Mouse (Mus musculus): ENCODE measurements around the gene Dysf. TPM values are rescaled to one million over a fixed set of nuclear protein-coding genes. Genes with fewer than 3 reads are reported as not detected.

Dysf gene
- total and polyA plus RNA-seq, 2 experiments from 2014 or later: 1.4 to 1.7 TPM

DNA sequence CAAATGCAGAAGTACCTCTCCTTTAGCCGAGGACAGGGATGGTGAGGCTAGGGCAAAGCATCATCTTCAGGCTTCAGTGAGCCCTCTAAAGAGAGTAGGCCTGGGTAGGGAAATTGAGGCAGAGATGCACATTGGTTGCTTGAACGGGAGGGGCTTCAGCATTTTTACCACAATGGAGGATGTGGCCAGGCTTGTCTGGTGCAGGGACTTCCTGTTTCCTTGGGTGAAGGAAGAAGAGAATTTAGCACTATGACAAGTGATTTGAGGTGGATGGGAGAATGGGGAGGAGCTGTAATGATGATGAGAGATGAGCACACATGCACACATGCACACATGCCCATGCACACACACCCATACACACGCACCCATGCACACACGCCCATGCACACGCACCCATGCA, 188.1 kb downstream of the Dysf start:
- Histone ChIP-seq H3K4me1 (ENCODE audit: insufficient read depth, low read length) (no peaks in the 10 kb centered on the region), H3K4me3 (ENCODE audit: low read depth, low read length) (no peak overlapping the region), H3K27me3 (ENCODE audit: insufficient read depth, low read length) (no peaks in the 10 kb centered on the region), H3K27ac (ENCODE audit: low read depth, low read length) (no peak overlapping the region), H3K36me3 (ENCODE audit: insufficient read depth, low read length) (no peaks in the 10 kb centered on the region), H3K9ac (replicated peaks; ENCODE audit: low read length, poor library complexity, severe bottlenecking) (no peak overlapping the region), H3K9me3 (ENCODE audit: low read length) (no peaks in the 10 kb centered on the region), H3K4me2 (ENCODE audit: low read depth, low read length, poor library complexity, severe bottlenecking) (no peak overlapping the region)
- WGBS: 97% methylated on average over 5 of the region's 5 CpGs
- TF ChIP-seq CTCF (IDR thresholded peaks at IDR 0.05): no peak
- DNase-seq (ENCODE audit: low spot score) (no peak), ATAC-seq (ENCODE audit: low FRiP score) (no peak)

DNA sequence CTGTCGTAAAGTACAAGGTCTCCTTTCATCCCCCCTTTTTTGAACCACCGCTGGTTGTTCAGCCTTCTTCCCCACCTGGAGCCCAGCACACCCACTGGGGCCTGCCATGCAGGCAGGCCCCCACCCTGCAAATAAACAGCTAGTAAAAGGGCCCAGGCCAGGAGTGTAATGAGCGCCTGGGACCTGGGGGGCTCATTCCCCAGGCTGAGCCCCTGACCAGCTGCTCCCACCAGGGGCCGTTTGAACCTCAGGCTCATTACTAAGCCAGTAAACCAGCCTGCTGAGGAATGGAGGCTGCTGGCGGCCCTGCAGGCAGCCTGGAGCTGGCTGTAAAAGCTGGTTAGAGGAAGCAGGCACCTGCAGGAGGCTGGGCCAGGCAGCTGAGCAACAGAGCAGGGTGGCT, 189.4 kb downstream of the Dysf start:
- Histone ChIP-seq H3K27me3 (ENCODE audit: insufficient read depth, low read length) (no peaks in the 10 kb centered on the region), H3K36me3 (ENCODE audit: insufficient read depth, low read length) (no peaks in the 10 kb centered on the region), H3K9ac (replicated peaks; ENCODE audit: low read length, poor library complexity, severe bottlenecking) (no peak overlapping the region), H3K4me3 (ENCODE audit: low read depth, low read length) (no peak overlapping the region), H3K4me1 (ENCODE audit: insufficient read depth, low read length) (no peaks in the 10 kb centered on the region), H3K27ac (ENCODE audit: low read depth, low read length) (no peak overlapping the region), H3K4me2 (ENCODE audit: low read depth, low read length, poor library complexity, severe bottlenecking) (no peak overlapping the region), H3K9me3 (ENCODE audit: low read length) (no peaks in the 10 kb centered on the region)
- DNase-seq (ENCODE audit: low spot score) (no peak), ATAC-seq (ENCODE audit: low FRiP score) (no peak)
- WGBS: 24% methylated on average over 5 of the region's 5 CpGs
- TF ChIP-seq CTCF (IDR thresholded peaks at IDR 0.05): no peak

DNA sequence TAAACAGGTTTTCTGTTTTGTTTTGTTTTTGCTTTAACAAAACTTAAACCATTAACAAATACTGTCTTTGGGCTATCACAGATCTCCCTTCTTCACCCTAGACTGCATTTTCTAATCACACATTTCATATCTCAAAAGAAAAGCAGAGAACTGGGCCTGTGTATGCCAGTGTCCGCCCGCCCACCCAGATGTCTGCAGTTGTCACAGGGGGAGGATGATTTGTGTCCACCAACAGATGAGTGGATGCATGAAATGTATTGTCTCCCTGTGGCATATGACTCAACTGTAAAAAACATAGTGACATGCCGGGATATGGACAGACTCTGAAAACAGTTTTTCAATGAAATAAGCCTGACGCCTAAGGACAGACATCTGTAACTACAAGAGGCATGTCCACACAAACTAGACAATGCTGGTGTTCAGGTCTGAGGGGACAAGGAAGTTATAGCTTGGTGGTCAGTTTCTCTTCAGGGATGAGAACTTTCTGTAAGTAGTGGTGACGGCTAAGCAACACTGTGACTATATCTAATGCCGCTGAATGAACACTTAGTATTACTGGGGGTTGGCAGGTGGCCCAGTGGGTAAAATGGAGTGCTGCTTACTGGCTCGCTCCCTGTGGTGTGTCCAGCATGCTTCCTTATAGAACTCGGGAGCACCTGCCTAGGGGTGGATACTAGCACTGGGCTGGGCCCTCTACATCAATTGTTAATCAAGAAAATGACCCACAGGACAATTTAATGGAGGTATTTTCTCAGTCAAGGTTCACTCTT, 193.5 kb downstream of the Dysf start:
- no peak overlapping the region for H3K4me2 ChIP-seq (ENCODE audit: low read depth, low read length, poor library complexity, severe bottlenecking)
- no peak for DNase-seq (ENCODE audit: low spot score)
- no peaks in the 10 kb centered on the region for H3K9me3 ChIP-seq (ENCODE audit: low read length)
- ATAC-seq (ENCODE audit: low FRiP score): no peak
- H3K27me3 ChIP-seq (ENCODE audit: insufficient read depth, low read length): no peaks in the 10 kb centered on the region
- TF ChIP-seq CTCF (IDR thresholded peaks at IDR 0.05): no peak
- 83% methylated on average over 8 of the region's 8 CpGs for WGBS
- no peak overlapping the region for H3K4me3 ChIP-seq (ENCODE audit: low read depth, low read length)
- H3K36me3 ChIP-seq (ENCODE audit: insufficient read depth, low read length): no peaks in the 10 kb centered on the region
- no peaks in the 10 kb centered on the region for H3K4me1 ChIP-seq (ENCODE audit: insufficient read depth, low read length)
- no peak overlapping the region for H3K27ac ChIP-seq (ENCODE audit: low read depth, low read length)
- no peak overlapping the region for H3K9ac ChIP-seq (replicated peaks; ENCODE audit: low read length, poor library complexity, severe bottlenecking)

DNA sequence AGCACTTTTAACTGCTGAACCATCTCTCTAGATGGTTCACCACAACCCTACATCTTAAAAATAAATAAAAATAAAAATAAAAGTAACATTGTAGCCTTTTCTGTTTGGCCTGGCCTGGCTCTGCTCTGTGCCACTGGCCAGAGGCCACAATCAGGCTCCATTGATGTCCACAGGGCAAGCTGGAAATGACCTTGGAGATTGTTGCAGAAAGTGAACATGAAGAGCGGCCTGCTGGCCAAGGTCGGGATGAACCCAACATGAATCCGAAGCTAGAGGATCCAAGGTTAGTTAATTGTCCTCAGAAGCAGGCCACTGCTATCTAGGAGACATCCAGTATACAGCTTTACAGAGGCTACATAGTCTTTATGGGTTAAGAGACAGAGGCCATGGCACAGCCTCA, 197.2 kb downstream of the Dysf start:
- WGBS: 90% methylated on average over 3 of the region's 3 CpGs
- no peaks in the 10 kb centered on the region for H3K4me1 ChIP-seq (ENCODE audit: insufficient read depth, low read length)
- no peak overlapping the region for H3K4me3 ChIP-seq (ENCODE audit: low read depth, low read length)
- H3K27ac ChIP-seq (ENCODE audit: low read depth, low read length): no peak overlapping the region
- H3K9ac ChIP-seq (replicated peaks; ENCODE audit: low read length, poor library complexity, severe bottlenecking): no peak overlapping the region
- no peak for DNase-seq (ENCODE audit: low spot score)
- no peaks in the 10 kb centered on the region for H3K9me3 ChIP-seq (ENCODE audit: low read length)
- ATAC-seq (ENCODE audit: low FRiP score): no peak
- TF ChIP-seq CTCF (IDR thresholded peaks at IDR 0.05): no peak
- no peaks in the 10 kb centered on the region for H3K36me3 ChIP-seq (ENCODE audit: insufficient read depth, low read length)
- no peak overlapping the region for H3K4me2 ChIP-seq (ENCODE audit: low read depth, low read length, poor library complexity, severe bottlenecking)
- H3K27me3 ChIP-seq (ENCODE audit: insufficient read depth, low read length): no peaks in the 10 kb centered on the region

DNA sequence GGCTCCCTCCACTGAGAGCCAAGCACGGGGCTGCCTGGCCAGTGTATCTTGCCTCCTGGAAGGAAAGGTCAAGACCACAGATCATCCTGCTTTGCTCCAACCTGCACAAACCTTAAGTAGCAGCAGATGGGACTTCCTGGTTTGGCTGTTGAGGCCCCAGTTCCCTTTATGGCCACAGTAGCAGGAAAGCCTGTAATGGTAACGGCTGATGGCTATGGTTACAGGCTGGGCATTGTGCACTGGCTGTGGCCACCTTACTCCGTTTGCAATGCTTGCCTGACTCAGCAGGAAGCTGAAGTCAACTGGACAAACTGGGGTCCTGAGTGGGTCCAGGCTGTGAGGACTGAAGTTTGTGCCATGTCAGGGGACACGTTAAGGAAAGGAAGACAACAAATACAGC, 200.2 kb downstream of the Dysf start:
- no peaks in the 10 kb centered on the region for H3K27me3 ChIP-seq (ENCODE audit: insufficient read depth, low read length)
- no peak for ATAC-seq (ENCODE audit: low FRiP score)
- no peak for DNase-seq (ENCODE audit: low spot score)
- H3K9ac ChIP-seq (replicated peaks; ENCODE audit: low read length, poor library complexity, severe bottlenecking): no peak overlapping the region
- H3K4me2 ChIP-seq (ENCODE audit: low read depth, low read length, poor library complexity, severe bottlenecking): no peak overlapping the region
- H3K36me3 ChIP-seq (ENCODE audit: insufficient read depth, low read length): no peaks in the 10 kb centered on the region
- H3K4me3 ChIP-seq (ENCODE audit: low read depth, low read length): no peak overlapping the region
- 85% methylated on average over 4 of the region's 4 CpGs for WGBS
- no peaks in the 10 kb centered on the region for H3K4me1 ChIP-seq (ENCODE audit: insufficient read depth, low read length)
- H3K27ac ChIP-seq (ENCODE audit: low read depth, low read length): no peak overlapping the region
- no peak for TF ChIP-seq CTCF (IDR thresholded peaks at IDR 0.05)
- H3K9me3 ChIP-seq (ENCODE audit: low read length): no peaks in the 10 kb centered on the region

DNA sequence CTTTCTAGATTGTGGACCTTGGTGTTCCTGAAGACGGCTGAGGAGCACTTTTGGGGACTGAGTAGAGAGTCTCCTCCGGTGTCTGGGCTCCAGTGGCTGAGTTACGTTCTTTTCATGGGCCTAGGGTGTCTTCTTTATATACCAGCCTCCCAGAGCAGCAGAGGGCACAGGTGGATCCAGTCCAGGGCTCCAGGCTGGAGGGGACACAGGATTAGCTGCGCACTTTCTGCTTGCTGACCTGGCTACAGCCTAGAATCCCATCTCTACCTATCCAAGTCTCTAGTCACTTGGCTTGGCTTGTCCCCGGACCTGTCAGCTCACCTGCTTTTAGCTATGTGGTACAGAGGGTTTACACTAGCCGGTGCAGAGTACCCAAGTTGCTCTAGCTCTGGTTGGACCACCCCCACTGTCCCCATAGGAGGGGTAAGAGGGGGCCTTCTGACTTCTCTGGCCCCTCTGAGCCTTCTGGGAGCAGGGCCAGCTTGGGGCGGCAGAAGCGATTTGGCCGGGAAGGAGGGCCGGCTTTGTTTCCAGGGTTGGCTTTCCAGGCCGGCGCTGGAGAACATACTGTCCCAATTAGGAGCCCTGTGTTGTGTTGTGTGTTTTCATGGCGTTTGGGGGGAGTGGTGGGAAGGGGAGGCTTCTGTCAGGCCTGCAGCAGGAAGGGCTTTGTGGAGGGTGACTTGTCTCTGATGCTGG, 201.5 kb downstream of the Dysf start:
- ATAC-seq (ENCODE audit: low FRiP score) (peak; percentile 62), DNase-seq (ENCODE audit: low spot score) (peak; percentile 74)
- Histone ChIP-seq H3K4me2 (ENCODE audit: low read depth, low read length, poor library complexity, severe bottlenecking) (no peak overlapping the region), H3K36me3 (ENCODE audit: insufficient read depth, low read length) (no peaks in the 10 kb centered on the region), H3K27ac (ENCODE audit: low read depth, low read length) (no peak overlapping the region), H3K4me3 (ENCODE audit: low read depth, low read length) (no peak overlapping the region), H3K9me3 (ENCODE audit: low read length) (no peaks in the 10 kb centered on the region), H3K9ac (replicated peaks; ENCODE audit: low read length, poor library complexity, severe bottlenecking) (no peak overlapping the region), H3K27me3 (ENCODE audit: insufficient read depth, low read length) (no peaks in the 10 kb centered on the region), H3K4me1 (ENCODE audit: insufficient read depth, low read length) (no peaks in the 10 kb centered on the region)
- WGBS: 81% methylated on average over 13 of the region's 13 CpGs
- no peak for TF ChIP-seq CTCF (IDR thresholded peaks at IDR 0.05)
